Mouse (Mus musculus): ENCODE measurements around the gene Fam92b.

The Fam92b gene

GRCm38 (mm10) chr8:120151151-120151550, 26.1 kb downstream of the Fam92b start:
- DNase-seq: no peak

DNA sequence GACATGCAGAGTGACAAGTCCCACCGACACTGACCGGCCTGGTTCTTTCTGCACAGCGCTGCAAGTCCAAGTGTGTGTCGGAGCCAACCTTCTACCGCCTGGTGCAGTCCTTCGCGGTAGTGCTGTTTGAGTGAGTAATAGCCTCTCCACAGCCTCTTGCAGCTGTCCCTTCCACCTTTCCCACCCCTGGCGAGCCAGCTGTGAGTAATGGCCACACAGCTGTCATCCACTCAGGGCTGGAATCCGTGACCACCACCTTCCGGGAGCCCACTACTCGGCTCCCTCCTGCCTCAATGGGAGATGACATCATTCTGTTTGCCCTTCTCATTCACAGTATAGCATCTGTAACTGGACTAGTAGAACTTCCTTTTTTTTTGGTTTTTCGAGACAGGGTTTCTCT, 27.2 kb downstream of the Fam92b start:
- DNase-seq: no peak

GRCm38 (mm10) chr8:120146051-120146450, 31.2 kb downstream of the Fam92b start:
- no peak for DNase-seq

GRCm38 (mm10) chr8:120144652-120145301, 32.5 kb downstream of the Fam92b start:
- no peak for DNase-seq

DNA sequence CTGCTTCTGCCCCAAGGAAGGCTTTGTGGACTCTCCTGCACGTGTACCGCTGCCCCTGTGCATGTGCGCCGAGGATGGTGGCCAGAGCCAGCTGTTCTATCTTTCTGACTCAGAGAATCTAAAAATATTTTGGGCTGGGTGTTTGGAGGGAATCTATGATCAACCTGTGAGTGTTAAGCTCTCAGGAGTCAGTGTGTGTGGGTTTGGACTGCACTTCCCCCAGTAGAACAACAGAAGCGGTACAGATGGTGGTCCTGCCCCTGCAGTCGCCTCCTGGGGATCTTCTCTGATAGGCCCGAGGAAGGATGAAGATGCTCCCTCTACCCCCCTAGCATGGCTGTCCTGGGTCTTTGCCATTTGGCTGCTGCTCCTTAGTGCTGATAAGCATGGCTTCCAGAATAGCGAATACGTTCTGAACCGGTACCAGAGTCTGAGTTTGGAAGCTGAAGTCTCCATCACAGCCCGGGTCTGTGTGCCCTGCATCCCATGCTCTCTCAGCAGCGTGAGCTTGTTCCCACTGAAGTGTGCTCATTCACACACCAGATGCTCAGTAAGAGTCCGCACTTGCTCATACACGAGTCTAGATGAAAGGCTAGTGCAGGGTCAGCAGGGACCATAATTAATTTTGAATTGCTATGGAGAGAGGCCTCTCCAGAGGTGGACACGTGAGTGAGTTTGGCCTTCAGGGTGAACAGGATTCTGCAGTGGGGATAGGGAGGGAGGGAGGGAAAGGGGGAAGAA, 33.2 kb downstream of the Fam92b start:
- DNase-seq: no peak

- DNase-seq: no peak
These were observed 36.5 kb downstream of the Fam92b start for GRCm38 (mm10) chr8:120140769-120141168.

DNA sequence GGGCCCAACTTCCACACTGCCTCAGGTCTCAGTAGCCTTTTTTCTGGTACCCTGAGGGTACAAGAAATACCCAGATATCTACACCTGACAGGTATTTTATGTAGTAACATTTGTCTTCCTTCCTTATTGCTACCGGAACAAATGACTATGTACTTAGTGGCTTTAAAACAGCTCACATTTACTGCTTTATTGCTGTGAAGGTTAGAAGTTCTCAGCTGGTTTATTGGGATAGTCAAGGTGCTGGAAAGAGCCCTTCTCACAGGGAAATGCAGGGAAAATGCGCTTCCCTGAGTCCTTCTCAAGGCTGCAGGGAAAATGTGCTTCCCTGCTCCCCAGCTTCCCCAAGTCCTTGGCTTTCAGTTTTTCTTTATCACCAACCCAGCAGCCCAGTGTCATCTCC, 38.3 kb downstream of the Fam92b start:
- DNase-seq: no peak

- DNase-seq: no peak
These were observed 40.6 kb downstream of the Fam92b start for GRCm38 (mm10) chr8:120136618-120137017.

DNA sequence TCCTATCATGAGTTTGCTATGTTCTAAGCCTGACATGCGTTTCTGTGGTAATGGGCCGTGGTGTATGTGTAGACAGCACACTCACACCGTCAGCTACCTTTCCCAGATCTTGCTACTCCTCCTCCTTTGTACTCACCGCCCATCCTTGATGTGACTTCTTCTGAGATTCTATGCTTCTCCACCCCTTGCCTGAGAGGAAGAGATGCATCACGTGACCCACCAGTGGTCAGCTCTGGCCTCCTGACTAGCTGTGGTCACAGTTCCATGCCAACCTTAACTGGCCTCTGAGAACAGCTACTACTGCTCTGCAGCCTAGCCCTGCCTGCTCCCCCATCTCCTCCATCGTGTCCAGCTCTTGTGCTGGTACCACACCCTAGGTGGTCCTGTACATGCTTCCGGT, 41.6 kb downstream of the Fam92b start:
- DNase-seq: no peak

DNA sequence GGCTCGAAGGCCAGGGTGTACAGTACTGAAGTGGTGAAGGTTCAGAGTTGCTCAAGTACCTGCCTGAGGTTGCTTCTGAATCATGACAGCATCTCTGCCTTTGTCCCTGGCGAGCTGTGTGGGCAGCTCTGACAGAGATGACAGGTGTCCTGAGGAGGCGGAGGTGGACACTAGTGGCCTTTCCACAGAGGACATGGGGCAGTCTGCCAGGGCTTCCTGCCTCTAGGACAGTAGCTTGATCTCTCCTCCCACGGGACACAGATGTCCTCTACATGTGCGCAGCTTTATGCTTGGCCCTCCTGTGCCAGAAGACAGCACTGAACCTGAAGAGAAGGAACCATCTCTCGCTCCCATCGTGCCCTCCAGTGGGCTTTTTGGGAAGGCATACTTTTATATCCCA, 44.1 kb downstream of the Fam92b start:
- DNase-seq: no peak

DNA sequence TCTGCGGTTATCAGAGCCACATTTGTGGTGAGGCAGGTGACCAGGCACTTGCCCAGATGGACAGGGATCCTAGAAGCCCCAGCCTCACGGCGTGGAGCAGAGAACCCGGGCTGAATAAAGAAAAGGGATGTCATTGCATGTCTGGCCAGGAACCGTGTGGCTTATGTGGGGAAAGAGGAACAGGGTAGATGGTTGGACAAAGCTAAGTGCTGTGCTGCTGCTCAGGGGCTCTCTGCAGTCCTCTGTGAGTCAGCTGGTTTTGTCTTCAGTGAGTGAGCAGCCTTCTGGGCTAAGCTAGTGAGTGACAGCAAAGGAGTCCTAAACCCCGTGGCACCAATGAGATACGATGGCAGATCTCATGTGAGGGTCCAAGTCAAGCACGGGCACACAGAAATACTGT, 46.1 kb downstream of the Fam92b start:
- DNase-seq: no peak

DNA sequence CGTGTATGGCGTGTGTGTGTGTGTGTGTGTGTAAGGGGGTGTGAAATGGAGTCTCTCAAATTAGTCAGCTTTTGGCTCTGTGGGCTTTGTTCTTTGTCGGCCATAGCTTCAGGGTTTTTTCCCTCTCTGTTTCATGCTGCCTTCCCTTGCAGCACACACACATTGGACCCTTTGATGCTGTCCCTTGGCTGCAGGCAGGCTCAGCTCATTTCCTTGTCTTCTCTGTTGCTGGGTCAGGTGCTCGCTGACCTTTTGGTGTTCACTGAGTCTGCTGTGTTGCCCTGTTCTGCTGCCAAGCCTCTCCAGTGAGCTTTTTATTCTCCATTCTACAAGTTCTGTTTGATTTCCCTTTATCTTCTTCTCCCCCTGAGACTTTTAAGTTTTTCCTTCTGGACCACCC, 47.7 kb downstream of the Fam92b start:
- no peak for DNase-seq

GRCm38 (mm10) chr8:120126357-120127161, 50.7 kb downstream of the Fam92b start:
- DNase-seq: no peak

DNA sequence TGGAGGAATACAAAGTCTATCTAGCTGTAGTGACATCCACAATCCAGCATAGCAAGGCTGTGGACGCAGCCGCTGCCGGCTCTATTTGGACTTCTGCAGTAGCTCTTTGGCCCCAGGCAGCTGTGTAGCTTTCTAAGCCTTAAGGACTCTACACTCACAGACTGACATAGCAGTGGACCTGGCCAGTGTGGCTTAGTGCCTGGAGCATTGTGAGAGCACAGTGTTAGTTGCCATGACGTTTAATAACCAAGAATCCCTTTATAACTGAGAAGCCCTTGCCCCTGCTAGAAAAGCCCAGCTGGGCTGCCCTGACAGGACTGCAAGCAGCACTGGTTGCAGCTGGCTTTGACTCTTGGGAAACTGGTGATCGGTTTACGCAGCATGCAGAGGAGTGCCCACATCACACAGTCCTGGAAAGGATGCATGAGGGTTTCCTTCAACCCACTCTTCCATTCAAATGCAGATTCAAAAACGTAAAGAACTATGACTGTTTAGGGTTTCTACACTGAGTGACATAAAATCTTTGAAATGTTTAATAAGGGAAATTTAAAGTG, 52.4 kb downstream of the Fam92b start:
- no peak for DNase-seq

DNA sequence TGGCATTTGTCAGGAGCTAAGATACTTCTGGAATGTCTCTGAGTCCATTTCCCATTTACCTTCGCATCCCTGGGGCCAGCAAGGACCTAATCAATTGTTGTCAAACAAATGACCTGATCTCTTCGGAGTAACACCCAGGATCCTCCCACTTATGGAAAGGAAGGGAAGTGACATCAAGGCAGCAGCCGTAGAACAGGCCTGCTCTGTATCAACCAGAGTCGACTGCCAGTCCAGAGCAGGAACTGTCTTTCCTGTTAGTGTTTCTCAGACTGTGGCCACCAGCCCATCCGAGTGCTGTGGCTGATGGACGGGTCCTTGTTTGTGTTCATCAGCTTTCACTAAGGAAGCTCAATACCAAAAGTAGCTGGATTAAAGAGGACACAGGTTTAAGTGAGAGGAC, 53.0 kb downstream of the Fam92b start:
- no peak for DNase-seq

- DNase-seq: no peak
These were observed 56.3 kb downstream of the Fam92b start for GRCm38 (mm10) chr8:120120951-120121350.

GRCm38 (mm10) chr8:120119931-120120330, 57.3 kb downstream of the Fam92b start:
- no peak for DNase-seq

DNA sequence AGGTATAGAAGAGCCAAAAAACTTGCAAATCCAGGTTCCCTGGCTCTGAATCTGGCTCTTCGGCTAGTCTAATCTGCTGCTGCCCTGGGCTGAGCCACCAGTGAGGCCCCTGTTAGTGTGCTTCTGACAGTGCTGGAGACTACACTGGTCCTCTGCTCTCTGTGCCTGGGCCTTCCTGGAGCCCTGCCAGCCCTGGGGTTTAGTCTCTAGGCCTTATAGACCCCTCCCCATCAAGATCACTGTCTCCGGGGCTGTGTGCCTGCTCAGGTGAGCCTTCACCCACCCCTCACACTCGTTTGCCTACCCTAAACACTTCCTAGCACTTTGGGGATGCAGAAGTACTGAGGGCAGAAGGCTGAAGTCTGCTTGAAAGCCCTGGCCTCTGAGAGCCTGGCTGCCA, 57.8 kb downstream of the Fam92b start:
- DNase-seq: no peak

GRCm38 (mm10) chr8:120118847-120119246, 58.4 kb downstream of the Fam92b start:
- DNase-seq: no peak

- DNase-seq: no peak
These were observed 59.1 kb downstream of the Fam92b start for GRCm38 (mm10) chr8:120118162-120118561.

- no peak for DNase-seq
These were observed 60.7 kb downstream of the Fam92b start for GRCm38 (mm10) chr8:120116600-120116999.
